Mouse (Mus musculus) heart, embryonic 12.5 days (tissue): Measurements from ENCODE around the gene Itga2b. TPM values are rescaled to one million over a fixed set of nuclear protein-coding genes. Genes with fewer than 3 reads are reported as not detected.

Experiments used
- ATAC-seq: fragments of 200-750 bp; cut with Nextera tagmentation; 2 replicates; pipeline ENCODE4 v1.8.0; 2017; ENCODE audit warnings: moderate TSS enrichment, moderate library complexity; ENCODE audit not compliant: insufficient number of reproducible peaks, low FRiP score
- H3K27ac ChIP-seq: fragments of 300-500 bp; sonication (generic); 2 replicates; pipeline ENCODE4 v1.5.1; 2016; ENCODE audit warnings: mild to moderate bottlenecking, moderate library complexity; ENCODE audit not compliant: poor library complexity, severe bottlenecking
- H3K27me3 ChIP-seq: fragments of 300-500 bp; sonication (generic); replicated peaks from 2 replicates; pipeline ENCODE4 v1.6.1; 2016; ENCODE audit warnings: mild to moderate bottlenecking, moderate library complexity
- H3K36me3 ChIP-seq: fragments of 300-500 bp; sonication (generic); 2 replicates; pipeline ENCODE4 v1.6.1; 2016; ENCODE audit warnings: mild to moderate bottlenecking, moderate library complexity
- H3K4me1 ChIP-seq: fragments of 300-500 bp; sonication (generic); replicated peaks from 2 replicates; pipeline ENCODE4 v1.6.1; 2016; ENCODE audit warnings: mild to moderate bottlenecking
- H3K4me2 ChIP-seq: fragments of 300-500 bp; sonication (generic); 2 replicates; pipeline ENCODE4 v1.6.1; 2016; ENCODE audit warnings: mild to moderate bottlenecking, moderate library complexity
- H3K4me3 ChIP-seq: fragments of 300-500 bp; sonication (generic); 2 replicates; pipeline ENCODE4 v1.5.1; 2016; ENCODE audit warnings: mild to moderate bottlenecking
- H3K9ac ChIP-seq: fragments of 300-500 bp; sonication (generic); 2 replicates; pipeline ENCODE4 v1.6.1; 2016; ENCODE audit warnings: mild to moderate bottlenecking, moderate library complexity
- H3K9me3 ChIP-seq: fragments of 300-500 bp; sonication (generic); replicated peaks from 2 replicates; pipeline ENCODE4 v1.6.1; 2016; ENCODE audit warnings: mild to moderate bottlenecking, moderate library complexity
- WGBS: fragments of 180-500 bp; shearing (Covaris S2); methylation state at CpG from one replicate; pipeline ENCODE4 v1.1.7; 2016; 5-methylcytosine and 5-hydroxymethylcytosine counted together
- polyA plus RNA-seq: library from polyadenylated mRNA; unstranded; fragments of >200 nt; fragmentation: Nextera tagmentation; extraction: Ambion mirVana; gene quantifications from 2 replicates; pipeline ENCODE4 v1.2.1, GENCODE M21; 2016

The Itga2b gene
- polyA plus RNA-seq, 1 experiment from 2014 or later, result 16.5 TPM

DNA sequence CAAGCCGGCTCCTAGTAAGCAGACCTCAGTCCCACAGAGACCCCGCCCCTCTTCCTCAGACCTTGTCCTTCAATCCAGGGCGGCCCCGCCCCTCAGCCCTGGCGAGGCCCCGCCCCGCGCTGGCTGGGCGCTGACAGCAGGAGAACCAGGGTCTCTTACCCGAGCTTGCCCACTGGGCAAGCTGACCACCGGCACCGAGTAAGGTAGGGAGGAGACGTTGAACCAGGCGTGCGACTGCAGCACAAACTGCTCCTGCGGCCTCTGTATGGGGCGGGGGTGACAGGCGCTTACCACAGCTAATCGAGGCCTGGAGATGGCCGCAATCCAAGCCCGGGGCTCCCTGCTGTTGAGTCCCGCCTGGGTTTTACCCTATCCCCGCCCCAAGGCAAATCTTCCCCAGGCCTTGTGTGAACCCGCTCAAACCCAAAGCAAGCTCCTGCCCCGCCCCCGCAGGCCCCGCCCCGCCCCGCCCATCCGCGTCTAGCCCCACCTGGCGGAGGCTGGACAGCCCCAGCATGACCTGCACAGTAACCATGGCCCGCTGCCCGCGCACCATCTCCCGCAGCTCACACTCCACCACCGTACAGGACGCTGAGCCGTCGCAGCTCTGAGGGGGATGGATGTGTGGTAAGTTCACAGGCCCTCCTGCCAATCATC lies 14.1 kb downstream of the Itga2b start:
- peak overlapping the region; percentile 72 for H3K9ac ChIP-seq
- peaks cover 25% of the 10 kb centered on the region for H3K27me3 ChIP-seq
- H3K36me3 ChIP-seq, result no peaks in the 10 kb centered on the region
- 0 out of 2 replicates have a peak overlapping the region, but pooled peaks have one; percentile 31 for H3K27ac ChIP-seq
- H3K9me3 ChIP-seq, result no peaks in the 10 kb centered on the region
- peaks cover 27% of the 10 kb centered on the region for H3K4me1 ChIP-seq
- peak; percentile 94 for ATAC-seq
- WGBS, result under 1% methylated on average over 40 of the region's 40 CpGs
- peak overlapping the region; percentile 92 for H3K4me2 ChIP-seq
- H3K4me3 ChIP-seq, result peak overlapping the region; percentile 57

DNA sequence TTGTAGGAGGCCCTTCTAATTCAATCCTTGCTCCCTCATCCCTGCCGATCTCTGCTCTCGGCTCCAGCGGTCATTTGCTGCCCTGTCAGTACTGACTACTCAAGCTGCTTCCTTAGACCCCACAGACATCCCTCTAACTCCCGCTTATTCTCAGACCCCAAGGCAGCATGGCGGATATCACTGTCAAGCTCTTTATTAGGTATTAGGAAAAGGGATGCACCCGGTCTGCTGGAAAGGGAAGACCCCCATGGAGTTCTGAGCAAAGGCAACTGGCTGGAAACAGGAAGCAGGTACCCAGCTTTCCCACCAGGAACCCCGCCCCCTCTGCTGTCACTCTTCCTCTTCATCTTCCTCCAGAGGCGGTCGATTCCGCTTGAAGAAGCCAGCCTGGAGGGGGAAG lies 16.8 kb downstream of the Itga2b start:
- Histone ChIP-seq H3K4me1 (peaks cover 36% of the 10 kb centered on the region), H3K27me3 (peaks cover 15% of the 10 kb centered on the region), H3K9me3 (no peaks in the 10 kb centered on the region), H3K27ac (no peak overlapping the region), H3K36me3 (no peaks in the 10 kb centered on the region), H3K9ac (no peak overlapping the region), H3K4me3 (no peak overlapping the region), H3K4me2 (no peak overlapping the region)
- no peak for ATAC-seq
- 16% methylated on average over 10 of the region's 10 CpGs for WGBS

DNA sequence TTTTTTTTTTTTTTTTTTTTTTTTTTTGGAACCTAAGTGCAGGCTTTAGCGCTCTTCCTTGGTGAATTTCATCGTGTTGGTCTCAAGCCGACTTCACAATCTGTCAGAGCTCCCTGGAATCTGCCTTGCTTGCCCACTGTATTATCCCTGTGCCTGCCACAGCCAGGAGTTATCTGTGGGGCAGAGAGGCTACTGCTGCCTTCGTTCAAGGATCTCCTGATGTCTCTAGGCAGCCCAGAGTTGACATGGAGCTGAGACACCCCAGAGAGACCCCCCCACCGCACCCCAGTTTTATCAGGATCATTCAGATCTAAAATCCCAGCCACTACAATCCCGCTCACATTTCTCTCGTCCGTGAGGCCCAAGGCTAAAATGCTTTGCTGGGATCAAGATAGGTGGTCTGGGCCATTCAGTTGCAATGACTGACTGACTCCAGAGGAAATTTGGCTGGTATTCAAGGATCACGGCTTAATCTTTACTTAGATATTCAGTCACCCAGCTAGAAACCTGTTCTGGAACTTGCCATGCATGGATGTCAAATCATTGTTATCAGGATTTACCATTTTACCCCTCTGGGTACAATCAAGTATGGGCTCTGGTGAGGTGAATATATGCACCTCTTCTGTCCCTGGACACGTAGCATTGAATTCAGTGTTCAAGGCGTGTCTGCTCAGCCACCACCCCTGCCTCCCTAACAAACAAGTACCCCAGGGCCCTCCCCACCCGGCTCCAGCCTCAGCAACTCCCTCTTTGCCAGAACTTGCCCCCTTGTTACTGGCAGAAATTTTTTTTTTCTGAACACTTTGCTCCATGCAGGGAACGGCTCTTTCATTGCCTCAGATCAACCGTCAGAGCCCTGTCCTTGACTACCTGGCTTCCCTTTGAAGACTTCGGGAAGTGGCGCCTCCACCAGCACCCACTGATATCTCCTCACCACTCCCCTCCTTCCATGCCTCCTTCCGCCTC lies 20.6 kb downstream of the Itga2b start:
- H3K4me2 ChIP-seq, result no peak overlapping the region
- H3K9ac ChIP-seq, result no peak overlapping the region
- no peak overlapping the region for H3K27ac ChIP-seq
- no peak for ATAC-seq
- no peaks in the 10 kb centered on the region for H3K36me3 ChIP-seq
- H3K9me3 ChIP-seq, result no peaks in the 10 kb centered on the region
- peaks cover 42% of the 10 kb centered on the region for H3K4me1 ChIP-seq
- WGBS, result 40% methylated on average over 17 of the region's 17 CpGs
- no peak overlapping the region for H3K4me3 ChIP-seq
- no peaks in the 10 kb centered on the region; the same call in 1 of the 2 replicates for H3K27me3 ChIP-seq

DNA sequence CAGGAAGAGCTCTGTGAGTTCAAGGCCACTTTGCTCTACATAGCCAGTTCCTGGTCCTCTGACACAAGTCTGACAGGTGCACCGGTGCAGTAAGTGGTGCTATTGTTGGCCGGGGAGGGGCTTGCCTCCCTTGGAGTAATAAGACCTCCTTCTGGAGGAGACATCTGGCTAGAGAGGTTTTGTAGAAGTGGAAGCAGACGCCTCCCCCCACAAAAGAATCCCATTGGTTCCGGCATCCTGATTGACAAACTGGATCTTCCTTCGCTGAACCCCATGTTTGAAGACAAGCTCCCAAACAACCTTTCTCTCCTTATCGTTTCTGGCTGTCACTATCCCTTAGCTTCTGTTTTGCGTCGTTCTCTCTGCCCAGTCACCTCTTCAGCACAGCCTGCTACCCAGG lies 21.6 kb downstream of the Itga2b start:
- Histone ChIP-seq H3K27ac (no peak overlapping the region), H3K4me1 (peaks cover 52% of the 10 kb centered on the region), H3K9me3 (no peaks in the 10 kb centered on the region), H3K36me3 (peaks cover 5% of the 10 kb centered on the region; the same call in 1 of the 2 replicates), H3K27me3 (no peaks in the 10 kb centered on the region; the same call in 1 of the 2 replicates), H3K4me2 (peak overlapping the region; percentile 79), H3K4me3 (no peak overlapping the region), H3K9ac (no peak overlapping the region)
- WGBS, result 12% methylated on average over 8 of the region's 8 CpGs
- ATAC-seq, result no peak

DNA sequence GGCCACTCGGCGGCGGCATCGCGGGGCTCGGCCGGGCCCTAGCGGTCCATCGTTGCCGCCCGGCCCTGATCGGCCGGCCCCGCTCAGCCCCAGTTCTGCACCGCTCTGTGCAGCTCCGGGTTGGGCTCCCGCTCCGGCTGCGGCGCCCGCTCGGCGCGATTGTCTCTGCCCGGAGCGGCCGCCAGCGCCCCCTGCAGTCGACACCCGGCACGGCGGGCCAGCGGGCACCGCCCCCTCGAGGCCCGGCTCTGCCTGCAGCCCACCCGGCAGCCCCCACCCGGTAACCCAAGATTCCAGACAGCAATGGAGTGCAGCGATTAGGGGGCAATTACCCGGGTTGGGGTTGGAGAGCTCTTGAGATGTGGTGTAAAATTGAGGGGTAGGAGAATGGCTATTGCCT lies 22.4 kb downstream of the Itga2b start, which contains the start of gene Fam171a2:
Gene Fam171a2 (minus strand): TSS at position 186 of the 400 bp plus-strand sequence.
- H3K9ac ChIP-seq, result peak within 1 kb of the TSS; percentile 90
- peak; percentile 48 for ATAC-seq
- H3K36me3 ChIP-seq, result peaks cover 10% of the 10 kb centered on the region
- H3K4me2 ChIP-seq, result peak within 1 kb of the TSS; percentile 79
- H3K9me3 ChIP-seq, result no peaks in the 10 kb centered on the region
- no peaks in the 10 kb centered on the region; the same call in 1 of the 2 replicates for H3K27me3 ChIP-seq
- H3K4me3 ChIP-seq, result peak within 1 kb of the TSS; percentile 75
- peak within 1 kb of the TSS; percentile 81 for H3K27ac ChIP-seq
- under 1% methylated on average over 40 of the region's 40 CpGs for WGBS
- H3K4me1 ChIP-seq, result peaks cover 52% of the 10 kb centered on the region

DNA sequence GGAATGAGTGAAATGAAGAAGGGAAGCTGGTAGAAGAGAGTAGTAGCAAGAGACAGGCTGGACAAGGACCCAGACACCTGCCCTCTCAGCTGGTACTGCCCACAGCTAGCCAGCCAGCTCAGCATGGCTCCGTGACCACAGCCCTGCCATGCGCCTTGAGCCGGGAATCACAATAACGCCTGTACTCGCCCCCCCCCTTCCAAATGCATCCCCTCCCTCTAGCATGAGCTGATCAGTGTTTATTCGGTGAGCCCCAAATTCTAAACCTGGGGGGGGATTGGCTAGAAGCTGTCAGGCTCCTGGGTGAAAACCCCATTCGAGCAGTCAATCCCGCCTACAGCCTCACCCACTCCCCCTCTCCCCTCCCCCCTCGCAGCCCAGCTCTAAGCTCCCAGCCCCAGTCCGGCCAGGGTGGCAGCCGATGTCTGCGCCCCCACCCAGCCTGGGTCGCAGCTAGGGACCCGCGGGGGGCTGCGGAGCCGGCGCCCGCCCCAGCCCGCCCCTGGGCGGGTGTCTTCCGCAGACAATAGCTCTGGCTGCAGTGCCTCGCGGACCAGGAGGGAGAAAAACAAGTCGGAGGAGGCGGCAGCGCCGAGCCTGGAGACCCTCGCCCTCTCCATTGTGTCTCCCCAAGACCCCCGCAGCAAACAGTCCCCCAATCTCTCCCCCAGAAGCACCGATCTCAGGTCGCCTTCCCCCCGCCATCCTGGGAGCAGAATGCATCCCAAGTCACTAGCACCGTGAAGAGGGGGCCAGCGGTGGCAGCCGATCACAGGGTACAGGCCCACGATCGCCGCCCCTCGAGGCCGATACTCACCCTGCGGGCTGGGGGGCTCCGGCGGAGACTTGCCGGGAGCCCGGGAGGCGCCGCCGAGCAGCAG lies 23.1 kb downstream of the Itga2b start:
- WGBS, result 2% methylated on average over 44 of the region's 49 CpGs
- Histone ChIP-seq H3K4me3 (peak overlapping the region; percentile 75), H3K36me3 (peaks cover 16% of the 10 kb centered on the region), H3K4me2 (peak overlapping the region; percentile 79), H3K27me3 (no peaks in the 10 kb centered on the region; the same call in 1 of the 2 replicates), H3K4me1 (peaks cover 52% of the 10 kb centered on the region), H3K27ac (peak overlapping the region; percentile 81), H3K9me3 (no peaks in the 10 kb centered on the region), H3K9ac (peak overlapping the region; percentile 90)
- peak; percentile 37 for ATAC-seq

DNA sequence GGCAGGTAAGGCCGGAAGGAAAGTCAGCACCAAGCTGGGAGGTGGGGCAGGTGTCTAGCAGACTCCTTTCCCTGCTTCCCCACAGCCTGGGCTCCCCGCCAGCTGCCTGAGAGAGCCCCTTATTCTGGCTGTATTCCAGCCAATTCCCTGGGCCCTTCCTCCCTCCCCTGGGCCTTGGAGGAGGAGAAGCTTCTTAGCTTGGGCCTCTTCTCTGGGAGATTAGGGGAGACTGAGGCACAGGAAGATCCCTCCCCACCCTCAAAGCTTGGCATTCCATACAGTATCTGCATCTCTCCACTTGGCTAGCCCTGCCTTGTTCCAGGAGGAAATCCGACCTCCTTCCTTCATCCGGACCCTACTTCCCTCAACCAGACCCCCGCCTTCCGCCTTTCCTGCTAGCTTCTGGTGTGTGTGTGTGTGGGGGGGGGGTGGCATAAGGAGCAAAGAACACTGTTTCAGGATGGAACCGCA lies 24.0 kb downstream of the Itga2b start:
- H3K9me3 ChIP-seq, result no peaks in the 10 kb centered on the region
- peak overlapping the region; percentile 81 for H3K27ac ChIP-seq
- H3K4me3 ChIP-seq, result peak overlapping the region; percentile 75
- peaks cover 25% of the 10 kb centered on the region for H3K36me3 ChIP-seq
- no peaks in the 10 kb centered on the region; the same call in 1 of the 2 replicates for H3K27me3 ChIP-seq
- peak; percentile 31 for ATAC-seq
- WGBS, result 14% methylated on average over 7 of the region's 7 CpGs
- H3K9ac ChIP-seq, result peak overlapping the region; percentile 90
- H3K4me1 ChIP-seq, result peaks cover 52% of the 10 kb centered on the region
- H3K4me2 ChIP-seq, result peak overlapping the region; percentile 79

DNA sequence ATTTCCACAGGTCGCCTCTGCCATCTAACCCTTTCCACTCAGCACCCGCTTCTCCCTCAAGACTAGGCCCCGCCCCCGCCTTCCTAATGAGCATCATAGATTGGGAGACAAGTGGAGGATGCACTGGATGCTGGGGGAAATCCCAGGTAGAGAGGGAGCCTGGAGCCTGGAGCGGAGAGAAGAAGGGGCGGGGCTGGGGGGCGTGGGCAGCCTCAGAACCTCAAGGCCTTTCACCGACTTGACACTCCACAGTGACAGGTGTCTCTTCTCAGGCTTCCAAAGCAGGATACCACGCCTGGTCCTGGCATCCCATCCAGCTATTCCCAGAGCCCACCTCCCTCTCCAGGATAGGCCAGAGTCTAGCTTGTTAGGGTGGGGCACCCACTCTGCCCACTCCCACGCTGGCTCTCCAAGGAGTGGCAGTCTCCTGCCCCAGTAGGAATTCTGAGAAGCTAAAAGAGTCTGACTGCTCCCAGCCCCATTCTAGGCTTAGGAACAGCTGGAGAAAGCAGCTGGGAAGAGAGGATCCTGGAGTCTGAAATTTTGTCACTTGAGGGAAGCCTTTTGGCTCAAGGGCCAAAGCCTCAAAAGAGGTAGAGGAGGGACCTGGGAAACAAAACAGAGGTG lies 24.5 kb downstream of the Itga2b start:
- Histone ChIP-seq H3K27ac (peak overlapping the region; percentile 81), H3K36me3 (peaks cover 30% of the 10 kb centered on the region), H3K9ac (0 out of 2 replicates have a peak overlapping the region, but pooled peaks have one; percentile 17), H3K4me2 (peak overlapping the region; percentile 79), H3K9me3 (no peaks in the 10 kb centered on the region), H3K4me1 (peaks cover 52% of the 10 kb centered on the region), H3K4me3 (peak overlapping the region; percentile 75), H3K27me3 (no peaks in the 10 kb centered on the region; the same call in 1 of the 2 replicates)
- 16% methylated on average over 9 of the region's 10 CpGs for WGBS
- ATAC-seq, result peak; percentile 25

DNA sequence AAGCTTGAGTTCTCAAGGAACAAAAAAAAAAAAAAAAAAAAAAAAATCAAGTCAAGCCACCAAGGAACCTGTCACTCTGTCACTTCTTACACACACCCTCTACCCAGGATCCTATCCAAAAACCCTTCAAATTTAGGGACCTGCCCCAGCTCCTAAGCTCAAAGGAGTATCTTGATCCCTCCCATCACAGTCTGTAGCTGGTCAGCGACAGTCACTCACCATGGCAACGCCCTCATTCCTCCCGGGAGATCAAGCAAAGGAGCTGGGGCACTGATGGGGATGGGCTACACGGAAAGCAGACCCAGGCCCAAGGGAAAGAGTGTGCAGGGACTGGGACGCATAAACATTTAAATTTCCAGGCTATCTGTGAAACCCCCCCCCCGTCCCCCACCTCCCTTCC lies 25.1 kb downstream of the Itga2b start:
- peak overlapping the region; percentile 79 for H3K4me2 ChIP-seq
- WGBS, result 15% methylated on average over 6 of the region's 6 CpGs
- ATAC-seq, result no peak
- no peak overlapping the region for H3K4me3 ChIP-seq
- no peaks in the 10 kb centered on the region for H3K9me3 ChIP-seq
- H3K36me3 ChIP-seq, result peaks cover 36% of the 10 kb centered on the region
- no peak overlapping the region for H3K27ac ChIP-seq
- peaks cover 52% of the 10 kb centered on the region for H3K4me1 ChIP-seq
- H3K9ac ChIP-seq, result 0 out of 2 replicates have a peak overlapping the region, but pooled peaks have one; percentile 17
- H3K27me3 ChIP-seq, result 0 out of 2 replicates have a peak, but pooled peaks cover 3% of the 10 kb centered on the region

DNA sequence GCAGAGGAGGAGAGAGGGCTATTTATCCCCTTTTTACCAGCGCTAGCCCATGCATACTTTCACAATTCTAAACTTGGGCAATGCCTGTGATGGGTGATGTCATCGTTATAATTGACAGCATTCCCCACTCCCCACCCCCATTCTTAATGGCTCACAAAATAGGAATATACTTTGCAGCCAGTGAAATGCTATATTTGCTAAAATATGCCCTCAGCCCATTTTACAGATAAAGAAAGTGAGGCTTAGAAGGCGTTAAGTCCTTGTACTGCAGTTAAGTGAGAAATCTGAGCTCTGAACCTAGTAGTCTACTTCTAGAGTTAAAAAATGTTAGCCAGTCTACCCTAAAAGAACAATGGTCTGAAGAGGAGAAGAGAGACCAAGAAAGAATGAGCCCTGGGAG lies 25.6 kb downstream of the Itga2b start:
- Histone ChIP-seq H3K4me2 (peak overlapping the region; percentile 46), H3K9ac (no peak overlapping the region), H3K4me3 (no peak overlapping the region), H3K27me3 (peaks cover 6% of the 10 kb centered on the region; the same call in 1 of the 2 replicates), H3K9me3 (no peaks in the 10 kb centered on the region), H3K4me1 (peaks cover 50% of the 10 kb centered on the region), H3K36me3 (peaks cover 41% of the 10 kb centered on the region), H3K27ac (no peak overlapping the region)
- ATAC-seq, result no peak
- WGBS, result 64% methylated on average over 3 of the region's 3 CpGs
